Mouse (Mus musculus) liver, adult (tissue): ENCODE data around the gene Ptgir.

ENCODE experiments used
- GATA4 ChIP-seq: IDR thresholded peaks from 2 replicates; pipeline ENCODE4 v1.6.1; 2014; ENCODE audit warnings: mild to moderate bottlenecking, low read length; ENCODE audit not compliant: insufficient replicate concordance

The Ptgir gene

GRCm38 (mm10) chr7:16944061-16944807 is 37.9 kb downstream of the Ptgir start, which contains the start of gene Pnmal2:
Pnmal2 (plus strand) TSS chr7:16944682.
- TF ChIP-seq GATA4, result no peak

GRCm38 (mm10) chr7:16944808-16945315 is 38.6 kb downstream of the Ptgir start:
- no peak for TF ChIP-seq GATA4

DNA sequence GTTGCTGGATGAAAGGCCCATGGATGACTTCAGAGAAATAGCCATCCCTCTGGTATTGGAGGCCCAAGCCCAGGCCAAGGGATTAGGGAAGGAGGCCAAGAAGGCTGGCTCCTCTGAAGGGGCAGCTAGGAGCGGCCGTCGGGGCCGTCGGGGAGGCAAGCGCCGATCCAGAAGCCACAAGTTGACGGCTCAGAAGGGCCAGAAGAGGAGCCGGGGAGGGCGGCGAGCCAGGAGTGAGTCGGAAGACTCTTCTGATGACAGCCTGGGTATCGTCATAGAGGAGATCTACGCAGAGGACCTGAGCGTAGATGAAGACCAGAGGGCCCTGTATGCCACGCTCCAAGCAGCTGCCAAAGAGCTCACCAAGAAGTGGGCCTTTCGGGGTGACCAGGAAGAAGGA is 39.1 kb downstream of the Ptgir start:
- no peak for TF ChIP-seq GATA4

DNA sequence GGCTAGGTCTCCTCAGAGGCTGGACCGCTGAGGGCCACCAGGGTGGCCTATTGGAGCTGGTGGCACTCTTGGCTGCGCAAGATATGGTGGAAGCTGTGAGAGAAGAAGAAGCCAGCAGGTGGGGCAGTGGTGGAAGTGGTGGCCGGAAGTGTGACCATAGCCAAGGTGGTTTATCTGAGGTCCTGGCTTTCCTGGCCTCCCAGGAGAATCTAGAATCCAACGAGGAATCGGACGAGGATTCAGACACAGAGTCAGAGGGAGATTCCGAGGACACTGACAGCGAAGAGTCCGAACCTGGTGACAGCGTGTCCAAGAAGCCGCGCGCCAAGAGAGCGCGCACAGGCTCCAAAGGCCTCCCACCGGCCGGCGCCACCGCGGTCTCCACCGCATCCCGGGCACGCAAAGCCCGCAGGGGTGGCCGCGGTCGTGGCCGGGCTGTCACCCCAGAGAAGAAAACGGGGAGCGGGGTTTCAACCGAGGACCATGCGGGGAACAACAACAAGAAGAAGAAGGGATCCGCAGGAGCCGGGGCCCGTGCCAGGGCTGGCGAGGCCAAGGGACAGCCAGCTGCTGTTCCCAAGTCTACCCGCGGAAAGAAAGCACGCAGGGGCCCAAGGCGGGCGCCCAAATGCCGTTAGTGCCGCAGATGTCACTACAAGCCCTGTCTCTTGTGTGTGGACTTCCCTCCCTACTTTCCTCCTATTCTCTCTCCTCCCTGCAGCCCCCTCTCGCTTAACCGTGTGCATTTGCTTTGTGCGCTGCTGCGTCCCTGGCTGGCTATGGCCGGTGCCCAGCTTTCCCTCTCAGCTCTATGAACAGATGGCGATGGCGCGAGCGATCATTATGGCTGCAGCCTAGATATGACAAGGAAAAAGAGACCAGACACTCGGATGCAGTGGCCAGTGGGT is 40.4 kb downstream of the Ptgir start:
- TF ChIP-seq GATA4, result no peak

- TF ChIP-seq GATA4, result no peak
These were observed 41.1 kb downstream of the Ptgir start for GRCm38 (mm10) chr7:16947349-16947895.

GRCm38 (mm10) chr7:16947959-16948361 is 41.7 kb downstream of the Ptgir start:
- no peak for TF ChIP-seq GATA4

DNA sequence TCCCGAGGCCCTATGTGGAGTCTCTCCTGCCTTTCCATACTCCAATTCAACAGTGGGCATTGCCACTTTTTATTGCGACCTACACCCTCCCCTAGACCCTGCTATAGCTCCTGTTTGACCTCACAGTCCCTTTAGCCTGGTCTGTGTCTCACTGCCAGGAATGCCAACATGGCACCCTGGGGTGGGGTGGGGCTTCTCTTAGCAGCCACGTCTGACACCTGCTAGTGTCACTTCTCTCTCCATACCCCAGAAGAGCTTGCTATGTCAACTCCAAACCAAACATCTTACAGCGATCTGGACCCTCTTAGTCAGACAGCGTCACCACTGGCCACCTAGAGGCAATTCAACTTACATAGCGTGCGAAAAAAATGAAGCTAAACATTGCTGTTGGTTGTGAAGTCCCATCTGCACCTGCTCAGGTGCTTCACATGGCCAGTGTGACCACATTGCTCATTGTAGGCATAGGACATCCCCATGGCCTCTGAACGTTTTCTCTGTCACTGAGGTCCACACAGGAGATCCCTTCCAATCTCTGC is 42.7 kb downstream of the Ptgir start:
- no peak for TF ChIP-seq GATA4

- TF ChIP-seq GATA4, result no peak
These were observed 43.9 kb downstream of the Ptgir start for GRCm38 (mm10) chr7:16949908-16950841.

DNA sequence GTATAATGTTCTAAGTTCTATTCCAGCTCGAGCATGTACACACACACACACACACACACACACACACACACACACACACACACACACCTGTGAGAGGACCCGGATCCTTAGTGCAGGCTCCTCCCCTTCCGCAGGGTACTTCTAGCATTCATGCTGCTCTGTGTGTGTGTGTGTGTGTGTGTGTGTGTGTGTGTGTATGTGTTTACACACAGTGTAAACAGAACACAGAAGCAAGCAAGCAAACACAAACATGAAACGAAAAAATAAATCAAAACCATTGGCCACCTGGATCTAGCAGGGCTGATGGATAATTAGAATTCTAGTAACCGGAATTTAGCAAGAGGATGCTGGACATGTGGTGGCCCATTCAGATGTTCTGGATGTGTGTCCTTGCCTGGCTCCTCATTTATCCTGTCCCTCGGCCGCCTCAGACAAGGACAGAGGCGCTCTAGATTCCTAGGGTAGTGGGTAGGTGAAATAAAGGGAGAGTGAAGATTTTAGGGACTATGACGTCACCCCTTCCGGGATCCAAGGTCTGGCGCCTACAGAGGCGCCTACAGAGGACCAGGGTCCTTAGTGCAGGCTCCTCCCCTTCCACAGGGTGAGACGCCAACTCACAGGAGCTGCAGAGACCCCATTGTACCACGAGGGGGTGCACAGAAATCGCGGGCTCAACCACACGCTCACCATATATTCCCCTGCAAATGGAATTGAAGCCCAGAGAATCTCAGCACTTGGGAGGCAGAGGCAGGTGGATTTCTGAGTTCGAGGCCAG is 44.8 kb downstream of the Ptgir start:
- no peak for TF ChIP-seq GATA4

- TF ChIP-seq GATA4, result no peak
These were observed 49.4 kb downstream of the Ptgir start for GRCm38 (mm10) chr7:16955712-16956111.

DNA sequence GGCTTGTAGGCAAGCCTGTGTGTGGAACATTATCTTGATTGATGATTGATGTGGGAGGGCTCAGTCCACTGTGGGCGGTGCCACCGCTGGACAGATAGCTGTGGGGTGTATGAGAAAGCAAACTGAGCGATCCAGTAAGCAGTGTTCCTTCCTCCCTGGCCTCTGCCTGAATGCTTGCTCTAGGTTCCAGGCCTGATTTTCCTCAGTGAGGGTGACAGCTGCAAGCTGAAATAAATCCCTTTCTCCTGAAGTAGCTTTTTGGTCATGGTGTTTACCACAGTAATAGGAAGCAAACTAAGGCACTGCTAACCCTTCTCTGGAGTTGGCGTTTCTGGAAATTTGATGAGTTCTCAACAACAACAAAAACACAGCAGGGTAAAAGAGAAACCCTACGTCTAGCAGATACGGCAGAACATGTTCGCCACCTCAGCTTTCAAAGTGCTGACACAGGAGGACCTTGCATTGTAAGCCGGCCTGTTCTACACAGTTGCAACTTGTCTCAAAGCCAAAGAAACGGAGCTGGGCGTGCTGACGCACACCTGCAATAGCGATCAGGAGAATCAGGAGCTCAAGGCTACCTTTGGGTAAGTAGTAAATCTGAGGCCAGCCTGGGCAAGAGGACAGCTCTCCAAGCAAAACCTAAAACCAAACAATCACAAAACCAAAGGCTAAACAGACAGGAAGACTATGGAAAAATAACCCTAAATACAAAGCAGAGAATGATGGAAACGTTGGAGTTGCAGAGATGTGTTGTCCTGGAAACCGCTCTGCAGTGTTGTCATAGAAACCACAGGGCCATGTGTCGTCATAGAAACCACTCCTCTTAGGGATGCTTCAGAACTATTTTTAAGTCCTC is 50.3 kb downstream of the Ptgir start:
- no peak for TF ChIP-seq GATA4

DNA sequence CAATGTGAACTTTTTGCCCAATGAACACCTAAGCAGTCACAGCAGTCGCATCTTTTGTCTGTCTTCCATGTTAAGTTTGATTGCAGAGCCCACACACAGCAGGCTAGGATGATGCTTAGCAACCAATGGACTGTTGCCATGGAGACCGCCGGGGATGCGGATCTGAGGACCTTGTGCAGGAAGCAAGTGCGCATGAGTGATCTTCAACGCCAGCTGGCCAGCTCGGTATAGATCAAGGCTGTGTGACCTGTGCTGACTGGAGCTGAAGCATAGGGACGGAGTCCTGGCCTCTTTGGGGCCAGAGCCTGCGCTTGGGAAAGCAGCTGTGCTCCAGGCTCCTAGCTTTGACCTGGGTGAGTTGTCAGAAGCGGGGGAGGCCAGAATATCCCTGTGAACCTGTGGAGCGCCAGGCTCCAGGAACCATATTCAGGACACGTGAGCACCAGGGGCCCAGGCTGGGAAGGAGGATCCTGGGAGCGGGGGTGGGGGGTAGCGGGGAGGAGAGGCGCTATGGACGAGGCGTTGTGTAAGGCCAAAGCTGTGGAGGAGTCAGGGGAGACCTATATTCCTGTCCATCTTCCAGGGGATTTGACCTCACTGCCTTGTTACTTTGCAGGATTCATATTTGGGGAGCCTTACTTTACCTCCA is 53.4 kb downstream of the Ptgir start, which contains the start of gene Pnmal1:
TSS of gene Pnmal1 (plus strand) at position 141 of the 649 bp plus-strand sequence.
- no peak for TF ChIP-seq GATA4
